Mouse (Mus musculus): ENCODE measurements around the gene Arhgef3. TPM values are rescaled to one million over a fixed set of nuclear protein-coding genes. Genes with fewer than 3 reads are reported as not detected.

Gene Arhgef3
- total RNA-seq, 2 experiments from 2014 or later, result 27.5 to 37.7 TPM

GRCm38 (mm10) chr14:27224636-27225035, 109.9 kb downstream of the Arhgef3 start:
- no peak for DNase-seq
- intact Hi-C loops (cut with DNase I), result no loop called here

GRCm38 (mm10) chr14:27226288-27226687, 111.6 kb downstream of the Arhgef3 start:
- no peak for DNase-seq
- intact Hi-C loops (cut with DNase I), result loop anchor here (2.0 kb wide), 1 partner anchor 25 kb away; no protein-coding TSS in a partner anchor

GRCm38 (mm10) chr14:27228288-27228687, 113.6 kb downstream of the Arhgef3 start:
- DNase-seq, result no peak
- intact Hi-C loops (cut with DNase I), result no loop called here

DNA sequence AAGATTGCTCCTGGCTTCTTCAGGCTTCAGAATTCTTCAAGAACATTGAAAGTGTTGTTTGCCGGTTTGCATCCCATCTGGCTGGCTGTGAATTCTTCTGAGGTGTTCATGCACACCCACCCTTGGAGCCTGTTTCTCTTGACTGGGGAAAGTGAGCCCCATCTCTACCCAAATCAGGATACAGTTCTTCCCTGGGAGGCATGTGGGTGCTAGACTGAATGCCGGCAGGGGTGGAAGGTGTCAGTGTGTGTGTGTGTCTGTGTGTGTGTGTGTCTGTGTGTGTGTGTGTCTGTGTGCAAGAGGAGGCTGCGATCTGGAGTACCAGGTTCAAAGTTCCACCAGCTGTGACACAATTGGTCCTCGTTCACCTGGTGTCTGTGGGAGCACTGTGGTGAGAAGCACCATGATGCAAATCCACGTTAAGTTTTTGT, 114.3 kb downstream of the Arhgef3 start:
- no peak for DNase-seq
- intact Hi-C loops (cut with DNase I), result no loop called here

GRCm38 (mm10) chr14:27229441-27230147, 114.9 kb downstream of the Arhgef3 start:
- DNase-seq, result peak; percentile 32 to 54
- intact Hi-C loops (cut with DNase I), result loop anchor here (2.0 kb wide), 1 partner anchor 109 kb away; no protein-coding TSS in a partner anchor

DNA sequence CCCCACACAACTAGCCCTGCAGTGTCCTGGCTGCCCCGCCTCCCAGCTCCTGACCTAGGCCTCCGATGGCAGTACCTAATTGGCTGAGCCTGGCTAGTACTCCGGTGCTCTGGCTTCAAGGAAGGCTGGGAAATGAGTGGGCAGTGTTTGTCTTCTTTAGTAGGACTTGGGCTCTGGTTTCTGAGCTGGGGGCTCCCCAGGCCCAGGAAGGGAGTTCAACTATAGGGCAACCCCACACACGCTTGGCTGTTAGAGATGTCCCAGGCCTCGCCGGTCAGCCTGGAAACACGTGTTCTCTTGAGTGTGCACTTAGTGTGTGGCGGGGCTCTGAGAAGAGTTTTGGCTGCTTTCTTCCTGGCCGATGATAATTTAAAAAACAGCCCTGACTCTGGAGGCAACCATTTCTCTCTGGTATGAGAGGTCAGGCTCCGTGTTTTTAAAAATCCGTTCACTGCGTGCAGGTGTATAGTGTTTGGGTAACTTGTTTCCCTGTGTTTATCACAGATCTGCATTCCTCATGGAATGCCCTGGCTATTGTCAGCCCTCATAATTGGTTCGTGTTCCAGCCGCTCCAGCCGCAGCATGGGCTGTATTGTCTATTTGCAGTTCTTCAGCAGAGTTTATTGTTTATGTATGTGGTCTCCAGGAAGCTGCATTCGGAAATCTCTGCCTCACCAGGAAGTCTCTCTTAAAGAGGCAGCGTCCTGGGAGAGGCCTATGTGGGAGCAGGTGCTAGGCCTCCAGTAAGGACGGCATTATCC, 115.7 kb downstream of the Arhgef3 start:
- DNase-seq, result peak; percentile 61
- intact Hi-C loops (cut with DNase I), result loop anchor here (2.0 kb wide), 1 partner anchor 108 kb away; no protein-coding TSS in a partner anchor

- intact Hi-C loops (cut with DNase I), result loop anchor here (2.0 kb wide), 1 partner anchor 107 kb away; no protein-coding TSS in a partner anchor
- no peak for DNase-seq
Observed at GRCm38 (mm10) chr14:27231506-27231905, 116.8 kb downstream of the Arhgef3 start.

DNA sequence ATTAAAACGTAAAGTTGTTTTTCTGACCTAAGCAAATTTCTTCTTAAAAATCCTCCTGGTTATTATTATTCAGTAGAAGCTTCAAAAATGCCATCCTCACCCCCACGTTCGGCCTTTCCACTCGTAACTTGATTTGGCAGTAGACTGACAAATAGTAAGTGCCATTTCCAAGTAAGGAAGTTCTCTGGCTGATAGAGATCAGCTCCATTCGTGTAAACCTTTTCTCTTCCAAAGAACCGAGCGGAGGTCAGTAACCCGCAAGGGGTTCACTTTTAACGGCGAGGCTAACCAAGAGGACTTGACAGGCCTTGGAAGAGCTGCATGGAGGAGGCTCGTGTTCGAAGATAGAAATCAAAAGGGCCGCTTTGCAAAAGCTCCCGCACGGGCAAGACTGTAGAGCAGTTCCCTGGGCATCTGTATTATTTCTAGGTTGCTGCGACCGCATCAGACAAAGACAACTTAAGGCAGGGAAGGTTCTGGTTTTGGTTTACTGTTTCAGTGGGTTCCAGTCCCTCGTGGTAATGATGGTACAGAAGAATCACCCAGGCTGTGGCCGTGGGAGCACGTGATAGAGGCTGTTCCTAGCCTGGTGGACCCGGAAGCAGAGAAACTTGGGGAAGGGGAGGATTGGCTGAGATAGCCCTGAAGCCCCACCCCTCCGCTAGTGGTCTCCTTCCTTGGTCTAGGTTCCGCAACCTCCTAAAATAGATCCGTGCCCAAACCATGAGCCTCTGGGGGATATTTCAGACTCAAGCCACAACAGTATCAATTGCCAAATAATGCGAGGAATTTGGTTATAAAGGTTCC, 117.5 kb downstream of the Arhgef3 start:
- intact Hi-C loops (cut with DNase I), result loop anchor here (1.0 to 2.0 kb wide), 2 partner anchors 12 to 107 kb away; no protein-coding TSS in a partner anchor
- DNase-seq, result no peak

GRCm38 (mm10) chr14:27233056-27233455, 118.4 kb downstream of the Arhgef3 start:
- DNase-seq, result no peak
- intact Hi-C loops (cut with DNase I), result no loop called here

DNA sequence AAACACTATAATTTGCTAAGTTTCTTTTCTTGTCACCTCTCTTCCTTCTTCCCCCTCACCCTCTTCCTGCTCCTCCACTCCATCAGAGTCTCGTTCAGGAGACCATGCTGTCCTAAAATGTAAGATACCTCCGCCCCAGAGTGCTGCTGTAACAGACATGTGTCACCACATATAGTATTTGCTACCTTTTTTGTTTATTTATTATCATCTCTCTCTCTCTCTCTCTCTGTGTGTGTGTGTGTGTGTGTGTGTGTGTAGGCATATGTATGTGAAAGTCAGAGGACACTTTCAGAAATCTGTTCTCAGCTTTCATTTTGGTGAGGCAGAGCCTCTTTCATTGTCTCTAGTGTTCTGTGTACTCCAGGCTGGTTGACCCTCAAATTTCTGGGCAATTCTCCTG, 119.0 kb downstream of the Arhgef3 start:
- no peak for DNase-seq
- intact Hi-C loops (cut with DNase I), result no loop called here

DNA sequence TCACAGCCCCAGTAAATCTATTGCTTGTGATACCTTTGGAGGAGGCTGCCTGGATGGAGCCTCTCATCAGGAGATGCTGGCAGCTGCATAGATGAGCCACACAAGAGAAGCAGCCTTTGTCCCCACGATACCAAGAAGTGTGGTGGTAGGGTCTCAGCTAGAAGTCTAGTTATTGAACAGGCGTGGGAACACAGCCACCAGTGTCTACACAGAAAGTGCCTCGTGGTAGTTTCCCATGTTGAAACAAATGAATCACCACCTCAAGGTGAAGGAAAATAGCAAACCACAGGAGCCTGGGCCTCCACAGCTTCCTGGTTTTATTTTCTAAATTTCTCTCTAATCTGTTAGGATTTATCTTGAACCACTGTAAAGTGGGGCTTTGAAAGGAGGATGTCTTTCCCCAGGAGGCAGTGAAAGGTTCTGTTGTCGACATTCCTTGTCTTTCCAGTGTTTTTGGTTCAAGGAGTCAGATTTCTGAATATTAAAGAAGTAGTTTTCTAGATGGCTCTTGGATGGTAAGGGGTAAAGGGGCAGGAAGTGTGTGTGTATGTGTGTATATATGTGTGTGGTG, 119.7 kb downstream of the Arhgef3 start:
- DNase-seq, result no peak
- intact Hi-C loops (cut with DNase I), result no loop called here

DNA sequence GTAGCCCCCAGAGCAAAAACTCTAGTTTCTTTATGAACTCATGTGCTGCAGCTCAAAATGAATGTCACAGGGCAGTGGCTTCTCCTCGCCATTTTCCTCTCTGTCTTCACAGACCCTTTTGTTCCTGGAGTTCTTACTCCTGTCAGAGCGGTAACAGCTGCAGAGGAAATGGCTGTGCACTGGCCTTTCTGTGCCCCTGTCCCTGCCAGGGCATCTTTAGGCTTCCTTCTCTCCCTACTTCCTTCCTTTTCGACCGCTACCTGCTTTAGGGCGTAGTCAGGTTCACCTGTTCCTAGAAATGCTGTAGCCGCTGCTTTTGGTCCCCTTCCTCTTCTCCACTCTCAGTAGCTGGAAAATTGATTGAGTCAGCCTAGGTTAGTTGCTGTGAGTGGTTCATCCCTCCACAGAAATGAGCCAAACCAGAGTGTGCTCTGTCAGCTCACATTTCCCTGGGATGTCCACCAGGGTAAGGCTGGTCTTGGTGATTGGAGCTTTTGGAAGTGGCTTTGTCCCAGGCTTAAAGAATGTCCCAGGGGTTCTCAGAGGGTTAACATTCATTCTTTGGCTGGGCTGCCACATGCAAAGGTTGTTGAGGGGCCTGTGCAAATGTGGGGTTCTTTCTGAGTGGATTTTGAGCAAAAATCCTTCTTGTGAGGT, 121.3 kb downstream of the Arhgef3 start:
- intact Hi-C loops (cut with DNase I), result no loop called here
- DNase-seq, result no peak

- intact Hi-C loops (cut with DNase I), result no loop called here
- DNase-seq, result peak; percentile 70 to 76
Observed at GRCm38 (mm10) chr14:27237522-27238187, 123.0 kb downstream of the Arhgef3 start.

GRCm38 (mm10) chr14:27238600-27239118, 124.0 kb downstream of the Arhgef3 start:
- intact Hi-C loops (cut with DNase I), result no loop called here

DNA sequence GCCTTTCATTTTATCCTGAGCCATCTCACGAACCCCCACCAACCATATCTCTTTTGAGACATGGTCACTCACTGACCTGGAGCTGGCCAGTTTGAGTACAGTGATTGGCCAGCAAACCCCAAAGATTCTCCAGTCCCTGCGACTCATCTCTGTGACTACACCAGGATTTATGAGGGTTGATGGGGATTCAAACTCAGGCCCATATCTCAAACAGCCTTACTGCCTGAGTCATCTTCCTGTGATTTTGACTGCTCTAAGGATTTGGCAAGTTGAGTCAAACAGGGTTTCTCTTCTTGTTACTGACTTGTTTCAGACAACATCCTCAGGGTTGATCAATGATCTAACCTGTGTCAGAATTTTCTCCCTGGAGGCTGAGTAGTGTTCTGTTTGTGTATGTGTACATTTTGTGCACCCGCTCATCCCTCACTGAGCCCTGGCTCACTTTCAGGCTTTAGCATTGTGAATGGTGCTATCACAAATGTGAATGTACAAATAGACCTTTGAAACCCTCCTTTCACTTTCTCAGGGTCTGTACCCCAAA, 124.9 kb downstream of the Arhgef3 start:
- intact Hi-C loops (cut with DNase I), result loop anchor here (2.0 kb wide), 1 partner anchor 47 kb away; no protein-coding TSS in a partner anchor
- DNase-seq, result no peak

More at GRCm38 (mm10) chr14:27238600-27239118, 124.0 kb downstream of the Arhgef3 start:
- DNase-seq, result no peak

GRCm38 (mm10) chr14:27242253-27242652, 127.6 kb downstream of the Arhgef3 start:
- intact Hi-C loops (cut with DNase I), result no loop called here
- DNase-seq, result peak in 1 of 2 experiments; percentile 37

- intact Hi-C loops (cut with DNase I), result no loop called here
- no peak for DNase-seq
Observed at GRCm38 (mm10) chr14:27242769-27243168, 128.1 kb downstream of the Arhgef3 start.

GRCm38 (mm10) chr14:27243585-27243984, 128.9 kb downstream of the Arhgef3 start:
- no peak for DNase-seq
- intact Hi-C loops (cut with DNase I), result no loop called here

- intact Hi-C loops (cut with DNase I), result loop anchor here (1.0 kb wide), 1 partner anchor 13 kb away; no protein-coding TSS in a partner anchor
- DNase-seq, result no peak
Observed at GRCm38 (mm10) chr14:27244898-27245297, 130.2 kb downstream of the Arhgef3 start.
